Mouse (Mus musculus): ENCODE results near the gene Ppp4r3a. TPM values are rescaled to one million over a fixed set of nuclear protein-coding genes. Genes with fewer than 3 reads are reported as not detected.
"Not testable (repeated sequence)": the region's sequence is repeated elsewhere in the genome, so short reads cannot be mapped to it uniquely, and the experiment has no call there.

Ppp4r3a gene
- polyA plus RNA-seq, 1 experiment from 2014 or later: 76.3 TPM

- Histone ChIP-seq H3K4me1 (replicated peaks) (peaks cover 46% of the 10 kb centered on the region), H3K4me3 (replicated peaks) (no peak overlapping the region), H3K27me3 (peaks cover 10% of the 10 kb centered on the region), H3K9ac (replicated peaks) (no peak overlapping the region), H3K36me3 (no peaks in the 10 kb centered on the region), H3K4me2 (no peak overlapping the region), H3K27ac (no peak overlapping the region), H3K9me3 (no peaks in the 10 kb centered on the region)
- WGBS: 88% methylated on average over 15 of the region's 15 CpGs
- no peak for ATAC-seq (ENCODE audit: insufficient number of reproducible peaks, insufficient read depth, low FRiP score, low TSS enrichment, low read depth)
These were observed 63.1 kb downstream of the Ppp4r3a start for GRCm38 (mm10) chr12:101020210-101021015.

GRCm38 (mm10) chr12:101019443-101019842 lies 64.1 kb downstream of the Ppp4r3a start:
- H3K4me1 ChIP-seq (replicated peaks): peaks cover 46% of the 10 kb centered on the region
- no peaks in the 10 kb centered on the region for H3K36me3 ChIP-seq
- ATAC-seq (ENCODE audit: insufficient number of reproducible peaks, insufficient read depth, low FRiP score, low TSS enrichment, low read depth): no peak

GRCm38 (mm10) chr12:101019031-101019430 lies 64.5 kb downstream of the Ppp4r3a start:
- no peak for ATAC-seq (ENCODE audit: insufficient number of reproducible peaks, insufficient read depth, low FRiP score, low TSS enrichment, low read depth)
- Histone ChIP-seq H3K27me3 (peaks cover 3% of the 10 kb centered on the region), H3K4me1 (replicated peaks) (peaks cover 50% of the 10 kb centered on the region), H3K36me3 (no peaks in the 10 kb centered on the region), H3K27ac (no peak overlapping the region), H3K4me3 (replicated peaks) (no peak overlapping the region), H3K9ac (replicated peaks) (no peak overlapping the region), H3K9me3 (no peaks in the 10 kb centered on the region), H3K4me2 (no peak overlapping the region)
- WGBS: 77% methylated on average over 5 of the region's 5 CpGs

More at GRCm38 (mm10) chr12:101019443-101019842, 64.1 kb downstream of the Ppp4r3a start:
- H3K27me3 ChIP-seq: peaks cover 3% of the 10 kb centered on the region
- H3K9me3 ChIP-seq: no peaks in the 10 kb centered on the region
- no peak overlapping the region for H3K27ac ChIP-seq
- WGBS: 85% methylated on average over 7 of the region's 7 CpGs
- H3K9ac ChIP-seq (replicated peaks): no peak overlapping the region
- H3K4me2 ChIP-seq: no peak overlapping the region
- H3K4me3 ChIP-seq (replicated peaks): no peak overlapping the region

GRCm38 (mm10) chr12:101017971-101018371 lies 65.5 kb downstream of the Ppp4r3a start:
- Histone ChIP-seq H3K36me3 (no peaks in the 10 kb centered on the region), H3K27me3 (peaks cover 3% of the 10 kb centered on the region; the same call in 1 of the 2 replicates), H3K9me3 (no peaks in the 10 kb centered on the region), H3K4me3 (replicated peaks) (no peak overlapping the region), H3K4me2 (peak overlapping the region; percentile 32), H3K27ac (0 out of 2 replicates have a peak overlapping the region, but pooled peaks have one; percentile 29), H3K9ac (replicated peaks) (no peak overlapping the region), H3K4me1 (replicated peaks) (peaks cover 58% of the 10 kb centered on the region)
- no peak; the same call in 1 of the 2 replicates for ATAC-seq (ENCODE audit: insufficient number of reproducible peaks, insufficient read depth, low FRiP score, low TSS enrichment, low read depth)
- 14% methylated on average over 6 of the region's 6 CpGs for WGBS

GRCm38 (mm10) chr12:101016412-101016928 lies 67.0 kb downstream of the Ppp4r3a start:
- Histone ChIP-seq H3K9ac (replicated peaks) (0 out of 2 replicates have a peak overlapping the region, but pooled peaks have one; percentile 3), H3K27ac (0 out of 2 replicates have a peak overlapping the region, but pooled peaks have one; percentile 7), H3K36me3 (no peaks in the 10 kb centered on the region), H3K4me3 (replicated peaks) (no peak overlapping the region), H3K4me2 (no peak overlapping the region), H3K27me3 (peaks cover 5% of the 10 kb centered on the region), H3K9me3 (no peaks in the 10 kb centered on the region), H3K4me1 (replicated peaks) (peaks cover 71% of the 10 kb centered on the region)
- 51% methylated on average over 5 of the region's 5 CpGs for WGBS
- no peak for ATAC-seq (ENCODE audit: insufficient number of reproducible peaks, insufficient read depth, low FRiP score, low TSS enrichment, low read depth)

GRCm38 (mm10) chr12:101015926-101016325 lies 67.6 kb downstream of the Ppp4r3a start:
- 49% methylated on average over 4 of the region's 4 CpGs for WGBS
- H3K27ac ChIP-seq: 0 out of 2 replicates have a peak overlapping the region, but pooled peaks have one; percentile 7
- peaks cover 71% of the 10 kb centered on the region for H3K4me1 ChIP-seq (replicated peaks)
- H3K4me2 ChIP-seq: no peak overlapping the region
- H3K36me3 ChIP-seq: no peaks in the 10 kb centered on the region
- H3K9ac ChIP-seq (replicated peaks): no peak overlapping the region
- H3K4me3 ChIP-seq (replicated peaks): no peak overlapping the region
- no peaks in the 10 kb centered on the region for H3K9me3 ChIP-seq
- peaks cover 11% of the 10 kb centered on the region for H3K27me3 ChIP-seq
- no peak for ATAC-seq (ENCODE audit: insufficient number of reproducible peaks, insufficient read depth, low FRiP score, low TSS enrichment, low read depth)

- Histone ChIP-seq H3K27ac (no peak overlapping the region), H3K4me2 (no peak overlapping the region), H3K9me3 (no peaks in the 10 kb centered on the region), H3K4me1 (replicated peaks) (peaks cover 75% of the 10 kb centered on the region), H3K9ac (replicated peaks) (no peak overlapping the region), H3K4me3 (replicated peaks) (no peak overlapping the region), H3K36me3 (no peaks in the 10 kb centered on the region), H3K27me3 (peaks cover 18% of the 10 kb centered on the region)
- ATAC-seq (ENCODE audit: insufficient number of reproducible peaks, insufficient read depth, low FRiP score, low TSS enrichment, low read depth): no peak
- 85% methylated on average over 11 of the region's 11 CpGs for WGBS
These were observed 68.3 kb downstream of the Ppp4r3a start for GRCm38 (mm10) chr12:101015165-101015560.

- Histone ChIP-seq H3K27me3 (peaks cover 18% of the 10 kb centered on the region), H3K36me3 (no peaks in the 10 kb centered on the region), H3K4me2 (no peak overlapping the region), H3K4me3 (replicated peaks) (no peak overlapping the region), H3K4me1 (replicated peaks) (peaks cover 78% of the 10 kb centered on the region), H3K9ac (replicated peaks) (no peak overlapping the region), H3K9me3 (no peaks in the 10 kb centered on the region), H3K27ac (no peak overlapping the region)
- 63% methylated on average over 10 of the region's 10 CpGs for WGBS
- no peak for ATAC-seq (ENCODE audit: insufficient number of reproducible peaks, insufficient read depth, low FRiP score, low TSS enrichment, low read depth)
These were observed 68.8 kb downstream of the Ppp4r3a start for GRCm38 (mm10) chr12:101014549-101015164.

- not testable (repeated sequence) for H3K4me2 ChIP-seq; H3K9me3 ChIP-seq; H3K27ac ChIP-seq; H3K36me3 ChIP-seq; ATAC-seq (ENCODE audit: insufficient number of reproducible peaks, insufficient read depth, low FRiP score, low TSS enrichment, low read depth); H3K4me3 ChIP-seq (replicated peaks); H3K9ac ChIP-seq (replicated peaks)
- Histone ChIP-seq H3K4me1 (replicated peaks) (peaks cover 75% of the 10 kb centered on the region), H3K27me3 (peaks cover 18% of the 10 kb centered on the region)
- 88% methylated on average over 9 of the region's 9 CpGs for WGBS
These were observed 69.8 kb downstream of the Ppp4r3a start for GRCm38 (mm10) chr12:101013668-101014067.

GRCm38 (mm10) chr12:101013078-101013665 lies 70.3 kb downstream of the Ppp4r3a start:
- Histone ChIP-seq H3K9me3 (no peaks in the 10 kb centered on the region), H3K27ac (no peak overlapping the region), H3K36me3 (no peaks in the 10 kb centered on the region), H3K4me1 (replicated peaks) (peaks cover 75% of the 10 kb centered on the region), H3K4me2 (no peak overlapping the region), H3K27me3 (peaks cover 18% of the 10 kb centered on the region), H3K4me3 (replicated peaks) (no peak overlapping the region), H3K9ac (replicated peaks) (no peak overlapping the region)
- no peak for ATAC-seq (ENCODE audit: insufficient number of reproducible peaks, insufficient read depth, low FRiP score, low TSS enrichment, low read depth)
- 37% methylated on average over 8 of the region's 8 CpGs for WGBS
